Mouse (Mus musculus) limb, embryonic 14.5 days (tissue): ENCODE measurements around the gene Taf5. TPM values are rescaled to one million over a fixed set of nuclear protein-coding genes. Genes with fewer than 3 reads are reported as not detected.

ENCODE experiments used
- ATAC-seq: fragments of 200-750 bp; cut with Nextera tagmentation; 2 replicates; pipeline ENCODE4 v1.8.0; 2017; ENCODE audit warnings: low read depth, moderate number of reproducible peaks, moderate TSS enrichment; ENCODE audit not compliant: low FRiP score
- DNase-seq: peaks from one replicate; pipeline ENCODE4 v3.0.0-alpha.2; 2015; ENCODE audit warnings: low spot score
- H3K27ac ChIP-seq: fragments of 300-500 bp; sonication (generic); replicated peaks from 2 replicates; pipeline ENCODE4 v1.5.1; 2014; ENCODE audit warnings: low read depth, mild to moderate bottlenecking, low read length, moderate library complexity, mixed read lengths
- H3K27me3 ChIP-seq: fragments of 300-500 bp; sonication (generic); 2 replicates; pipeline ENCODE4 v1.6.1; 2014; ENCODE audit warnings: low read length, mixed read lengths; ENCODE audit not compliant: control insufficient read depth, insufficient read depth
- H3K36me3 ChIP-seq: fragments of 300-500 bp; sonication (generic); 2 replicates; pipeline ENCODE4 v1.6.1; 2014; ENCODE audit warnings: mild to moderate bottlenecking, low read length, moderate library complexity, mixed read lengths; ENCODE audit not compliant: control insufficient read depth, insufficient read depth
- H3K4me1 ChIP-seq: fragments of 300-500 bp; sonication (generic); 2 replicates; pipeline ENCODE4 v1.6.1; 2014; ENCODE audit warnings: antibody characterized with exemption, low read length, mixed read lengths; ENCODE audit not compliant: control insufficient read depth, insufficient read depth
- H3K4me2 ChIP-seq: fragments of 300-500 bp; sonication (generic); replicated peaks from 2 replicates; pipeline ENCODE4 v1.6.1; 2014; ENCODE audit warnings: low read depth, mild to moderate bottlenecking, low read length, moderate library complexity; ENCODE audit not compliant: severe bottlenecking
- H3K4me3 ChIP-seq: fragments of 300-500 bp; sonication (generic); replicated peaks from 2 replicates; pipeline ENCODE4 v1.5.1; 2014; ENCODE audit warnings: low read length
- H3K9ac ChIP-seq: fragments of 300-500 bp; sonication (generic); 2 replicates; pipeline ENCODE4 v1.6.1; 2014; ENCODE audit warnings: mild to moderate bottlenecking, low read depth, low read length, moderate library complexity; ENCODE audit not compliant: severe bottlenecking
- H3K9me3 ChIP-seq: fragments of 300-500 bp; sonication (generic); 2 replicates; pipeline ENCODE4 v1.6.1; 2016; ENCODE audit warnings: low read length; ENCODE audit not compliant: control insufficient read depth
- POLR2A ChIP-seq: fragments of 200-500 bp; IDR thresholded peaks from 2 replicates; pipeline ENCODE4 v1.8.0; 2012; ENCODE audit warnings: inconsistent platforms, mild to moderate bottlenecking, moderate library complexity, borderline replicate concordance; ENCODE audit not compliant: insufficient read depth, insufficient read length; ENCODE audit errors: extremely low read depth
- WGBS: fragments of 180-500 bp; shearing (Covaris S2); extraction: QIAGEN DNeasy Blood & Tissue Kit; methylation state at CpG from one replicate; pipeline ENCODE4 v1.1.7; 2014; 5-methylcytosine and 5-hydroxymethylcytosine counted together
- polyA plus RNA-seq, 2 experiments: library from polyadenylated mRNA; depleted of rRNA in 1 of 2; stranded (reverse) in 1 of 2; unstranded in 1 of 2; fragments of >200 nt; fragmentation: Nextera tagmentation in 1 of 2; extraction: Ambion mirVana in 1 of 2; gene quantifications; 2 replicates each; pipeline versions ENCODE4 v1.2.1 to v1.2.3; 2012 to 2014

Taf5 gene
- polyA plus RNA-seq, 2 experiments = 7.9 to 8.1 TPM

DNA sequence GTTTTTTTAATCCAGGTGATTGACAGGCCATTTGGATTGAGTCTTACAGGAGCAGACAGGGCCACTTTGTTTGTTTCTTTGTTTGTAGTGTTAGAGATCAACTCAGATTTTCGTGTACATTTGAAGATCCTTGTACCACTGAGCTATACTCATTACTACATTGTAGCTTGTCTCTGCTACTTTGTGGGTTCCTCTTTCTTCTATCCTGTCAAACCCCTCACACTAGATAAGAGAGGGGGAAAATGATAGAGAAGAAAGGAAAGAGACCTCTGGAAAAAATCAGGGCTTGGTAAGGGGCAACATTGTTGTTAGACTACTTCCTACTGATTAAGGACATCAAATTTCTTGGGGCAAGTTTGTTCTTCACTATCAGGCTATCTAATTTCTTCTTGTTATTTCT lies 9.9 kb upstream of the Taf5 start:
- H3K27me3 ChIP-seq = no peaks in the 10 kb centered on the region
- no peaks in the 10 kb centered on the region for H3K36me3 ChIP-seq
- no peak for DNase-seq
- no peak for ATAC-seq
- H3K4me3 ChIP-seq = no peak overlapping the region
- TF ChIP-seq POLR2A = no peak
- 77% methylated on average over 1 of the region's 1 CpGs for whole genome bisulfite sequencing
- no peaks in the 10 kb centered on the region for H3K9me3 ChIP-seq
- H3K9ac ChIP-seq = no peak overlapping the region
- H3K27ac ChIP-seq = no peak overlapping the region
- no peak overlapping the region for H3K4me2 ChIP-seq
- H3K4me1 ChIP-seq = no peaks in the 10 kb centered on the region

GRCm38 (mm10) chr19:47065860-47066259 lies 1.7 kb upstream of the Taf5 start:
- Histone ChIP-seq H3K9ac (no peak overlapping the region), H3K4me1 (peaks cover 7% of the 10 kb centered on the region; the same call in 1 of the 2 replicates), H3K4me2 (no peak overlapping the region), H3K4me3 (no peak overlapping the region), H3K27me3 (no peaks in the 10 kb centered on the region), H3K9me3 (no peaks in the 10 kb centered on the region), H3K36me3 (peaks cover 1% of the 10 kb centered on the region; the same call in 1 of the 2 replicates), H3K27ac (no peak overlapping the region)
- ATAC-seq (no peak), DNase-seq (no peak)
- WGBS = 94% methylated on average over 3 of the region's 3 CpGs
- TF ChIP-seq POLR2A = no peak

GRCm38 (mm10) chr19:47067924-47068611 lies 522 bp downstream of the Taf5 start:
- H3K9ac ChIP-seq = peak overlapping the region; percentile 90
- H3K4me3 ChIP-seq = peak overlapping the region; percentile 98
- H3K36me3 ChIP-seq = peaks cover 22% of the 10 kb centered on the region
- TF ChIP-seq POLR2A = no peak
- peak overlapping the region; percentile 77 for H3K27ac ChIP-seq
- no peaks in the 10 kb centered on the region for H3K27me3 ChIP-seq
- peak; percentile 85 for DNase-seq
- WGBS = under 1% methylated on average over 61 of the region's 72 CpGs
- H3K9me3 ChIP-seq = no peaks in the 10 kb centered on the region
- peak; percentile 88 for ATAC-seq
- H3K4me2 ChIP-seq = peak overlapping the region; percentile 55
- H3K4me1 ChIP-seq = peaks cover 7% of the 10 kb centered on the region; the same call in 1 of the 2 replicates

DNA sequence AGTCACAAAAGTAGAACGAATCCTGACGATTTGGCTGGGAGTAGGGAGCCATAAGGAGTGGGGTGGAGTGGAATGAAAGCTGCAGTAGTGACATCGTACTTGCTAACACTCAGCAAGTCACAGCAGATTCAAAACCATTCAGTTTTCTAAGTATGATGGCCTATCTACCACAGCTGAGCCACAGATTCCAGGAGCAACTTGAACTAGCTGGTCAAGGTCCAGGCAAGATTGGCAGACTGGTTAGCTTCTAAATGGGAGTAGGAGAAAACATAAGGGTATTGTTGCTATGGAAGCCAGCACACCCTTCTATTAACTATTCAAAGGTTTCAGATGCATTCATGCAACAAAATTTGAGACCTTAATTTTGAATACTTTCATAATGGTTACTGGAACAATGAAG lies 20.7 kb downstream of the Taf5 start:
- no peak overlapping the region for H3K27ac ChIP-seq
- no peak overlapping the region for H3K9ac ChIP-seq
- H3K4me3 ChIP-seq = no peak overlapping the region
- ATAC-seq (no peak), DNase-seq (no peak)
- TF ChIP-seq POLR2A = no peak
- H3K36me3 ChIP-seq = peaks cover 44% of the 10 kb centered on the region
- H3K4me2 ChIP-seq = no peak overlapping the region
- 79% methylated on average over 3 of the region's 3 CpGs for WGBS
- no peaks in the 10 kb centered on the region for H3K9me3 ChIP-seq
- H3K4me1 ChIP-seq = peaks cover 10% of the 10 kb centered on the region
- no peaks in the 10 kb centered on the region for H3K27me3 ChIP-seq

GRCm38 (mm10) chr19:47089718-47090525 lies 22.4 kb downstream of the Taf5 start:
- H3K9ac ChIP-seq = peak overlapping the region; percentile 93
- peak overlapping the region; percentile 94 for H3K4me3 ChIP-seq
- peaks cover 10% of the 10 kb centered on the region for H3K4me1 ChIP-seq
- H3K4me2 ChIP-seq = peak overlapping the region; percentile 91
- ATAC-seq (peak; percentile 62), DNase-seq (no peak)
- no peak for TF ChIP-seq POLR2A
- H3K36me3 ChIP-seq = peaks cover 39% of the 10 kb centered on the region
- no peaks in the 10 kb centered on the region for H3K9me3 ChIP-seq
- 2% methylated on average over 35 of the region's 36 CpGs for WGBS
- H3K27me3 ChIP-seq = no peaks in the 10 kb centered on the region
- peak overlapping the region; percentile 79 for H3K27ac ChIP-seq
